Mouse (Mus musculus): Measurements from ENCODE around the gene H2-T22.
"Not testable (repeated sequence)": the region's sequence is repeated elsewhere in the genome, so short reads cannot be mapped to it uniquely, and the experiment has no call there.

DNA sequence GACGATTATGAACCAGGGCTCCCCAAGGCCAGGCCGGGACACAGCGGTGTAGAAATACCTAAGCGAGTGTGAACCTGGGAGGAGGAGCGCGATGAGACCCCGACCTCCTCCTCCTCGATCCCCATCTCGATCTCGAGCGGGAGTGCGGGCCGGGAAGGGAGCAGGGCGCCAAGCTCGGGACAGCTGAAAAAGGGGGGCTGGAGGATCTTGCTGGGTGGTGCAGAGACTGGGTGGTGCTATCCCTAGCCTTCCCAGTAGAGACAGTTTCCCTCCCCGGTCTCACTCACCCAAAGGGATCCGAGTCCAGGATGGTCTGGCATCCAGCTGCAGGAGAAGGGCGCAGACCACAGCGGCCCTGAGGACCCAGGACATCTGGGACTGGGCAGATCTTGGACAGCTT lies 492 bp downstream of the H2-T22 start:
- TF ChIP-seq CTCF (IDR thresholded peaks at IDR 0.05; ENCODE audit: low read depth, low read length); GATA1 (IDR thresholded peaks at IDR 0.05; ENCODE audit: borderline replicate concordance, low read length); POLR2AphosphoS5 (IDR thresholded peaks at IDR 0.05; ENCODE audit: insufficient replicate concordance, low read depth, low read length): not testable (repeated sequence)
